Mouse (Mus musculus): ENCODE results near the gene Kbtbd13. TPM values are rescaled to one million over a fixed set of nuclear protein-coding genes. Genes with fewer than 3 reads are reported as not detected.

Kbtbd13 gene
- polyA plus RNA-seq, 1 experiment: not detected

- H3K27ac ChIP-seq (ENCODE audit: control insufficient read depth, insufficient read depth, low read depth, low read length, poor library complexity): no peak overlapping the region
- H3K4me3 ChIP-seq (replicated peaks; ENCODE audit: control insufficient read depth, low read depth, low read length): no peak overlapping the region
- WGBS: 71% methylated on average over 2 of the region's 2 CpGs
- no peak for TF ChIP-seq POLR2A (IDR thresholded peaks at IDR 0.05; ENCODE audit: borderline replicate concordance, control insufficient read depth, low read depth, low read length)
- TF ChIP-seq CTCF (IDR thresholded peaks at IDR 0.05; ENCODE audit: control insufficient read depth, insufficient read depth, low read length): no peak
- H3K4me1 ChIP-seq (ENCODE audit: control insufficient read depth, insufficient read depth, low read length): peaks cover 4% of the 10 kb centered on the region
These were observed 36.1 kb upstream of the Kbtbd13 start for GRCm38 (mm10) chr9:65427511-65427910.

- Histone ChIP-seq H3K4me1 (ENCODE audit: control insufficient read depth, insufficient read depth, low read length) (peaks cover 4% of the 10 kb centered on the region), H3K4me3 (replicated peaks; ENCODE audit: control insufficient read depth, low read depth, low read length) (no peak overlapping the region), H3K27ac (ENCODE audit: control insufficient read depth, insufficient read depth, low read depth, low read length, poor library complexity) (no peak overlapping the region)
- WGBS: 9% methylated on average over 3 of the region's 3 CpGs
- no peak for TF ChIP-seq POLR2A (IDR thresholded peaks at IDR 0.05; ENCODE audit: borderline replicate concordance, control insufficient read depth, low read depth, low read length)
- TF ChIP-seq CTCF (IDR thresholded peaks at IDR 0.05; ENCODE audit: control insufficient read depth, insufficient read depth, low read length): no peak
These were observed 32.9 kb upstream of the Kbtbd13 start for GRCm38 (mm10) chr9:65424393-65424792.

GRCm38 (mm10) chr9:65422760-65423501 is 31.5 kb upstream of the Kbtbd13 start, which contains the start of gene Slc51b:
Slc51b (minus strand) TSS chr9:65422955.
- Histone ChIP-seq H3K4me1 (ENCODE audit: control insufficient read depth, insufficient read depth, low read length) (peaks cover 4% of the 10 kb centered on the region), H3K4me3 (replicated peaks; ENCODE audit: control insufficient read depth, low read depth, low read length) (no peak within 1 kb of the TSS), H3K27ac (ENCODE audit: control insufficient read depth, insufficient read depth, low read depth, low read length, poor library complexity) (no peak within 1 kb of the TSS)
- TF ChIP-seq POLR2A (IDR thresholded peaks at IDR 0.05; ENCODE audit: borderline replicate concordance, control insufficient read depth, low read depth, low read length) (no peak), CTCF (IDR thresholded peaks at IDR 0.05; ENCODE audit: control insufficient read depth, insufficient read depth, low read length) (no peak)
- 84% methylated on average over 11 of the region's 11 CpGs for WGBS

GRCm38 (mm10) chr9:65419633-65420032 is 28.2 kb upstream of the Kbtbd13 start:
- WGBS: 71% methylated on average over 3 of the region's 3 CpGs
- no peak for TF ChIP-seq CTCF (IDR thresholded peaks at IDR 0.05; ENCODE audit: control insufficient read depth, insufficient read depth, low read length)
- Histone ChIP-seq H3K27ac (ENCODE audit: control insufficient read depth, insufficient read depth, low read depth, low read length, poor library complexity) (no peak overlapping the region), H3K4me1 (ENCODE audit: control insufficient read depth, insufficient read depth, low read length) (peaks cover 4% of the 10 kb centered on the region), H3K4me3 (replicated peaks; ENCODE audit: control insufficient read depth, low read depth, low read length) (no peak overlapping the region)

- TF ChIP-seq POLR2A (IDR thresholded peaks at IDR 0.05; ENCODE audit: borderline replicate concordance, control insufficient read depth, low read depth, low read length) (no peak), CTCF (IDR thresholded peaks at IDR 0.05; ENCODE audit: control insufficient read depth, insufficient read depth, low read length) (no peak)
- 80% methylated on average over 3 of the region's 3 CpGs for WGBS
- no peaks in the 10 kb centered on the region for H3K4me1 ChIP-seq (ENCODE audit: control insufficient read depth, insufficient read depth, low read length)
- no peak overlapping the region for H3K4me3 ChIP-seq (replicated peaks; ENCODE audit: control insufficient read depth, low read depth, low read length)
- no peak overlapping the region for H3K27ac ChIP-seq (ENCODE audit: control insufficient read depth, insufficient read depth, low read depth, low read length, poor library complexity)
These were observed 26.3 kb upstream of the Kbtbd13 start for GRCm38 (mm10) chr9:65417738-65418137.

- no peak overlapping the region for H3K27ac ChIP-seq (ENCODE audit: control insufficient read depth, insufficient read depth, low read depth, low read length, poor library complexity)
- TF ChIP-seq CTCF (IDR thresholded peaks at IDR 0.05; ENCODE audit: control insufficient read depth, insufficient read depth, low read length) (no peak), POLR2A (IDR thresholded peaks at IDR 0.05; ENCODE audit: borderline replicate concordance, control insufficient read depth, low read depth, low read length) (no peak)
- no peaks in the 10 kb centered on the region; the same call in 1 of the 2 replicates for H3K4me1 ChIP-seq (ENCODE audit: control insufficient read depth, insufficient read depth, low read length)
- 65% methylated on average over 3 of the region's 3 CpGs for WGBS
- H3K4me3 ChIP-seq (replicated peaks; ENCODE audit: control insufficient read depth, low read depth, low read length): no peak overlapping the region
These were observed 19.9 kb upstream of the Kbtbd13 start for GRCm38 (mm10) chr9:65411326-65411725.

- 89% methylated on average over 8 of the region's 8 CpGs for WGBS
- Histone ChIP-seq H3K4me3 (replicated peaks; ENCODE audit: control insufficient read depth, low read depth, low read length) (no peak overlapping the region), H3K4me1 (ENCODE audit: control insufficient read depth, insufficient read depth, low read length) (no peaks in the 10 kb centered on the region; the same call in 1 of the 2 replicates), H3K27ac (ENCODE audit: control insufficient read depth, insufficient read depth, low read depth, low read length, poor library complexity) (no peak overlapping the region)
- TF ChIP-seq CTCF (IDR thresholded peaks at IDR 0.05; ENCODE audit: control insufficient read depth, insufficient read depth, low read length) (no peak), POLR2A (IDR thresholded peaks at IDR 0.05; ENCODE audit: borderline replicate concordance, control insufficient read depth, low read depth, low read length) (no peak)
These were observed 18.9 kb upstream of the Kbtbd13 start for GRCm38 (mm10) chr9:65410378-65410777.

- WGBS: 65% methylated on average over 5 of the region's 5 CpGs
- Histone ChIP-seq H3K4me1 (ENCODE audit: control insufficient read depth, insufficient read depth, low read length) (no peaks in the 10 kb centered on the region; the same call in 1 of the 2 replicates), H3K4me3 (replicated peaks; ENCODE audit: control insufficient read depth, low read depth, low read length) (no peak overlapping the region), H3K27ac (ENCODE audit: control insufficient read depth, insufficient read depth, low read depth, low read length, poor library complexity) (no peak overlapping the region)
- TF ChIP-seq CTCF (IDR thresholded peaks at IDR 0.05; ENCODE audit: control insufficient read depth, insufficient read depth, low read length) (no peak), POLR2A (IDR thresholded peaks at IDR 0.05; ENCODE audit: borderline replicate concordance, control insufficient read depth, low read depth, low read length) (no peak)
These were observed 17.4 kb upstream of the Kbtbd13 start for GRCm38 (mm10) chr9:65408871-65409295.
